Mouse (Mus musculus) frontal cortex, postnatal 14 days (tissue): ENCODE measurements around the gene Retreg1.

Experiments
- DNase-seq, 2 experiments: peaks; one replicate each; pipeline ENCODE4 v3.0.0; 2022; ENCODE audit warnings: low spot score in 2 of 2

Gene Retreg1

DNA sequence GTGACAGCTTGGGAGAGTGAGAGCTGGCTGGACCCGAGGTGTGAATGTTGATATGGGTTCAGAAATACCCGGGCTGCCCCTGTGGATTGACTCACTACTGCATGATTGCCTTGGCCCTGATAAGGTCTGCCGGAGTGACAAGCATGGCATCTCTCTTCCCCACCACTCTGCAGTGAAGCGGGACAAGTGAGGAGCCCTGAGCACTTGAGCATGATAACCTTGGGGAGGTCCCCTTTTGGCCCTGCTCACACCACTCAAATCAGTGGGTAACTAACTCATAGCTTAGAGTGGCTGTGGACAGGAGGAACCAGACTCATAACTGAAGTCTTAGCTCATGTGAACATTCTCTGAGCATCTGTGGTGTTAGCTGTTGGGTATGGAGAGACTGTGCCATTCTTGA is 77.0 kb downstream of the Retreg1 start:
- no peak for DNase-seq

DNA sequence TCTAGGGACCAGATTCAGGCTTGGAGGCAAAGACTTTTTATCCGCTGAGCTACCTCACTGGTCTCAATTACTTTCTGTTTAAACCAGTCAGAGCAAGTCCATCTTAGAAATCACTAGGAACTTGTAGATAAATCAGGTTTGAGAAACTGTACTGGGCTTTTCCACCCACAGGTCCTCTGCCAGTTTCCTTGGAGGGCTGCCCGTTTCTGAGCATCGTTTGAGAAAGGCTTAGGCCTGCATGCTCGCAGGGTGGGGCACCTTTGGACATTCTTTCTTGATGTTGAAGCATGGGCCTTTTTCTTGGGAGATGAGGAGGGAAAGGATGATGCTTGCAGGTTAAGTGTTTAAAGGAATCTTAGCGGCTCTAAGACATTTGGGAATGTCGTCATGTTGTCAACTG is 77.9 kb downstream of the Retreg1 start:
- DNase-seq: no peak

DNA sequence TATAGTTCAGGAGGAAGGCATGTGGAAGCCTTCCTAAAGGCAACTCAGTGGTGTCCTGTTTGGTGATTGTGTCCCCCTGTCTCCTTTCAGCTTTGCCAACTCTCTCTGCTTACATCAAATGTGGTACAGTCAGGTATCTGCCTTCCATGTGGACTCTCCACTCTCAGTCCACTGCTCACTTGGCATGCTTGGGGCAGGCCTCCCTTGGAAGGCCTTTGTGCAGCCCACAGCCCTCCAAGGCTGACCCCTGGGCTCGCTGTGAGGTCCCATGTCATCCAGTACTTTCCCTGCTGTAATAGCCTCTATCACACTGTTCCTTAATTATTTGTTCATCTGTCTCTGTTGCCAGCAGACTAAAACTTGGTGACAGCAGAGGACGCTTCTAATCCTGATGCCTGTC is 79.0 kb downstream of the Retreg1 start:
- DNase-seq: no peak

DNA sequence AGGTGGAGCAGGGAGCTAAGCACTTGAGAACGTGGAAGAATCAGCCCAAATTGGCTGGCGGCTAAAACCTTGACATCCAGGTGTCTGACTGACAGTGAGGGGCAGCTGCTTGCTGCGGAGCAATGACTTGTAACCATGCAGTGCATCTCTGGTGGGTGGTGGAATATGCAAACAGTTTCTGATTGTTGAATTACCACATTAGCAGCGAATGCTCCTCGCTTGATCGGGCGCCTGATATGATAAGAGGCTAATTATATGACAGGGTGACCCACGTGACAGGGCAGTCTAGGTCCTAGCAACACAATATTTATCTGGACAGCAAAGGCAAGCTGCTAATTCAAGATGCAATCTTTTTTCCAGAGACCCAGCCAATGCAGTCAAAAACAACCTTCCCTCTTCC is 80.9 kb downstream of the Retreg1 start:
- no peak for DNase-seq

DNA sequence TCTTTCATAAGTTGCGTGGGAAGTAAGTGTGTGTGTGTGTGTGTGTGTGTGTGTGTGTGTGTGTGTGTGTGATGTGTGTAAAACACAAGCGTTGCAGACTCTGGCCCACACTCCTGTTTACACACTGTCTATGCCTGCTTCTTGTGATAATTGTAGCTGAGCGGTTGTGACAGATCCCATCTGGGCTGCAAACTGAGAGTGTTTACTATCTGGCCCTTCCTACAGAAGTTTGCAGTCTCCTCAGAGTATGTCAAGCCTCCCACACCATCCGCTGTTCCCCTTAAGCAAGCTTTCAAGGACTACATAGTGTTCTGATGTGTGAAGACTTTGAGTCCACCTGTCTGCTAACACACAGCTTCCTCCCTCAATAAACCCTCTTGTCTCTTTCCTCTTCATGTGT is 83.2 kb downstream of the Retreg1 start:
- DNase-seq: peak; percentile 28 to 37

DNA sequence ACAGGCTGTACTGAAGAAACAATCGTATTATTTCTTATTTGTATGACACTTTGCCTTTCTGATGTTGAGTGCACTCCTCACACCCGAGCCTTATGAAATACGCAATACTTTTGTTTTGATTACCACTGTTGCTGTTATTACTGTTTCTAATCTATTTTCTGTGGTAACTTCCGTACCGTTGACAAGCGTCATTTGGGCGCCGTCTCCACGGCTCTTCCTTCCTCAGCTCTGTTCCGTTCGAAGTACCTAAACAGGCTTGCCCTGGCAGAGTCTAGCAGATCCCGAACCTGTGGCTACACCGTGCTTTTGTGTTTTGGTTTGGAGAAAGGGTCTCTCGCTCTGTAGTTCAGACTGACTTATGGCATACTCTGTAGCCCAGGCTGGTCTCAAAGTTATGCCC is 84.1 kb downstream of the Retreg1 start:
- DNase-seq: no peak

DNA sequence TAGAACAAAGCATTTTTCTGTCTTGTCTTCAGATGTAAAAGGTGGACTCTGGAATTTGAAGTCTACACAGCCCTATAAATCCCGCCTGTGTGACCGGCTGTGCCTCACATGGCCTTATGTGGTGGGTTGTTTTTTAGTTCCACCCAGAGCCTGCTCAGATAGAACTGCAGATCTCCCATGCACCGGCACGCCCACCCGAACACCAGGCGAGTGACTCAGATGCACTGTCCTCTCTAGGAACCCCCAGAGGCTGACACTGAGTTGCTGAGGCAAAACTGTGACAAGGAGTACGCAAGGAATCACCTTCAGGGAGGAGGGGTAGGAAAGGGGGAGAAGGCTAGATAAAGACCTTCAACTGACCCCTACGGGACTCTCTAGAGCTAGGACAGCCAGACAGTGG is 85.0 kb downstream of the Retreg1 start:
- DNase-seq: no peak

DNA sequence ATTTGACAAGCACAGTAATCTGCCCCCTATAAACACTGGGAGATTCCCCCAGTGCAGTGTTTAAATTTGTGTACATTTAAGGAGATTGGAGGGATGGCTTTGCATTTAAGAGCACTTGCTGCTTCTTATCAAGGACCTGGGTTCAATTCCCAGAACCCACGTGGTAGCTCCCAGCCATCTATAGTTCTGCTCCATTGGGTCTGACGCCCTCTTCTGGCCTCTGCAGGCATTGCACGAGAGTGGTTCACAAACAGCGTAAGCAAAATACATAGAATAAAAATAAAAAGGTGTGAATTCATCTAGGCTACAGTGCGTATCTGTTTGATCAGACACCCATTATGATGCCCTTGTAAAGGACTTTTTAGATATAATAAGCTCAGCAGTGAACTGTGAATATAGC is 85.9 kb downstream of the Retreg1 start:
- DNase-seq: no peak

DNA sequence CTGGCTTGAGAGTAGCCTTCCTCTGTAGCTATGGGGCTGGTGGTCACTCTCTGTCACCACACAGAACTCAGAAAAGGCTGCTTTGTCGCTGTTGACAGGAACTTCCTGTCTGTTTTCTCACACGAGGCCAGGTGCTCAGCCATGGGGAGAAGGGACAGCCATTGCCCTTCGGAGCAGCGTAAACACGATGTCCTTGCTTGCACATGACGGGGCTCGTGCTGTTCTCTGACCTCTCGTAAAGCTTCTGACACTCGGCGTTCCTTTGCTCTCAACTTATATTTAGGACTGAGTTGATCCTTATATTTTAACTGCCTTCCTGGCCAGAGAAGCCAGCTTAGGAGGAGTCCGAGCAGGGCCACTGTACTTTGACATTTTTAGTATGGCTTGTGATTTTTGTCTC is 86.5 kb downstream of the Retreg1 start:
- no peak for DNase-seq

DNA sequence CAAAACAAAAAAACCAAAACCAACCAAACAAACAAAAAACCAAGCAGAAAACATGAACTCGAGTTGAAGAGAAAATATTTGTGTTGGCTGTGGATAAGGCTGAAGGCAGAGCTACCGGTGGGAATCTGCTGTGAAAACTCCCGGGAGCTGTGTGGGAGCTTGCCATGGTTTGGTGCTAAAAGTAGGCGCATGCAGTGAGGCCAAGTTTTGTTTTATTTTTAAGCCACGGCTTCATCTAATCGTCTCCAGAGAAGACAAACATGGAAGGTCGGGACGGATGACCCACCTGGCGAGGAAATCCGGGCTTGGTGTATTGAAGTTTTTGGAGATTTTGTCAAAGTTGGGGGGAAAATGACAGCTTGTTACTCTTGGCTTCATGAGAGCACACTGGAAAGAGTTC is 87.0 kb downstream of the Retreg1 start:
- DNase-seq: no peak

DNA sequence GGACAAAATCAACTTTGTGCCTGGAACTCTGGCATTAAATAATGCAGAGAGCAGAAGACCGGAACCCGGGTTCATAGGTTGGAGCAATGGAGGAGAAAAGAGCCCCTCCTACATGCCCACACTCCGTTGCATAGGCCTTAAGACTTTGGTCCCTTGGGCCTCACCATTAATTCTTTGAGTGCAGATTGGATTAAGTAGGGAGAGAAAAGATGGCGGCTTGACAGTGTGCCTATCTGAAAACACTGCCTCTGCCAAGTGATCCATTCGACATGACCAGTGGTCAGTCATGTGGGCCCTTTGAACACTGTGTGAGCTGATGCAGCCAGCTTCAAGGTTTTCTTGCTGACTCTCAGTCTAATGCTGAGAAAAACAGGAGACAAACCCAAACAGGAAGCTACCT is 87.7 kb downstream of the Retreg1 start:
- no peak for DNase-seq

DNA sequence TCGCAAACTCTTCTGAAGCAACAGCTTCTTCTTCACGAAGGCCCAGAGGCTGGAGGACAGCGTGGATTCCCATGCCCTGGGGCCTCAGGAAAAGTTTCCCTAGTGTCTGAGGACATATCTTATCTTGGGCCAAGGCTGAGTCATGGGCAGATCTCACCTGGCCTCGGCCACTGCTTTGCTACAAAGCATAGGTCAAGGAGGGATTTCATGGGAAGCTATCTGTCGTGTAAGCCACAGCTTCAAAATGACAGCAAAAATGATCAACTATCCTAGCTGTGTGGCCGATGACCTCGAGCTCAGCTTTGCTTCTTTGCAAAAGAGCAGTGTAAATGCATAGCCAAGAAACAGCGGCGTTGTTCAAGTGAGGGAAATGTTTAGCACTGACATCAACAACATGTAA is 89.5 kb downstream of the Retreg1 start:
- no peak for DNase-seq

DNA sequence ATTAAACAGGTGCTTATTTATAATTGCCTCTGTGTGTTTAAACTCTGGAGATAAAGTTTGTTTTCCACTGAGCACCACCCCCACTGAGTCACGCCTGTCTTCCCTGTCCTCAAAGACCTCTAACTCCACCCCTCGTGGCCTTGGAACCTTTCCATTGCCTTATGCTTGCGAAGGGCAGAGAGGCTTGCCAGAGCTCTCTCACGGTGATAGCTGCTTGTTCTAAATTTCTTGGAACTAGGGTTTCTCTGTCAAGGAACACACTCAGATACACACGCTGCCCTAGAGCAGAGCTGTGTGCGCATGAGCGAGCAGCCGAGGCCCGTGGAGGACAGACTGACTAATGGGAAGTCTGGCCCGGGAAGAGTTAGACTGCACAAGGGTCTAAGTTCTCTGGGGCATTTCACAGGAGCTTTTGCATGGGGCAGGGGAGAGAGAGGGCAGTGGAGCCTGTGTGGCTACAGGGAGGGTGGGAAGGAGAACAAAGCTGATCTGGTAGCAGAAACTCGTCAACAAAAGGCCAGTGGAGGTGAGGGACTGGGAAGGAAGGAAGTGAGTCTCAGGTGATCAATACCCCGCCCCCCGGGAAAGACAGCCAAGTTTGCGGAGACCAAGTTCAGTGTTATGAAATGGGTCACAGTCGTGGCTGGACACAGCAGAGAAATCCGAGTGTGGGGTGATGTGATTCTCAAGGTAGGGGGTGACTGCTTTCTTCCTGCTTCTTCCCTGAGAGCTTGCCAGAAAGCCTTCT is 90.1 kb downstream of the Retreg1 start:
- DNase-seq: no peak

DNA sequence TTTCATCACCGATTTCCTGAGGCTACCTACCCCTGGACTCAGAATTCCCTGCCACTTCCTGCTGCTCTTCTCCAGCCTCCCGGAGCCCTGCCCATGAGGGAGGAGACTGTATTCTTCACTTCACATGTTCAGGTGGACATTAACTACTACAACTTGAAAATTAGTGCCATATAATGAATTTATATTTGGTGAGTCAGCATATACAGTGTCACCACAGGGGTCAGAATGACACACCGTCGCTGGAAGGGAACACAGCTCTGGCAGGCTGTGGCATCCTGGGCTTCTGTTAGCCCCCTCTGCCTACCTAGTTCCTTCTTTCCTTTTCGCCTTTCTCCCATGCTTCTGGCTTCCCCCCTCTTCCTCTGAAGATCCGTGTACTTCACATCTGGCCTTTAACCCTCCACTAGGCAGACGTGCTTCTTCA is 90.7 kb downstream of the Retreg1 start:
- no peak for DNase-seq

DNA sequence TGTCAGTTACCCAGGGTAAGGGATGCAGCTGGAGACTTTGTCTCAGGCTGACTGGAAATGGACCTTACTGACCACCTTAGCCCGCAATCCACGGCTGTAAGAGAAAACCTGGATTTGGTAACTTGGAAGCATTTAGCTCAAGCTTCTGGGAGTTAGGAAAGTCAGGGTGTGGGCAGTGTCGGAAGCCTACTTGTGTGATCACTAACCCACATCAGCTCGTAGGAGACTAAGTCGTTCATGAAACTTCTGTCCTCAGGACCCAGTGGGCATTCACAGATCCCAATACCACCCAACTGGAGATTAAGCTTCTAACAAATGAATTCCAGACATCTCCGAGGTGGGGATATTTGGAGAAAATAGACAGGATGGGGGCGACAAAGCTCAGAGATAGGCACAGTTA is 91.4 kb downstream of the Retreg1 start:
- no peak for DNase-seq

DNA sequence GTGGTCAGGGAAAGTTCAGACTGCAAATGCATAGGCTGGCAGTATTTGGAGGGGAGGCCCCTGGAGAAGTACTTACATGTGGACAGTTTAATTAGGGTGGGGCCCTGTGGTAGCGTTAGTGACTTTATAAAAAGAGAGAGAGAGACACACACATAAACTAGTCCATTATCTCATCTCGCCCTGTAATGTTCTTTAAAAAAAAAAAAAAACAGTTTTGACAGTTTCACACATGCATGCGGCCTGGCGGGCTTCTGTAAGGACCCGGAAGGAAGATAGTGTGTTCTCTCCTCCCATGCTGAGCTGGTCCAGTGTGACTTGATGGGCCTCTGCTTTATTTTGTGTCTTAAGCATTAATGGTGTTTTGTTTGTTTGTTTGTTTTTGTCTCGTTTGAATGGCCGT is 95.5 kb downstream of the Retreg1 start:
- no peak for DNase-seq

DNA sequence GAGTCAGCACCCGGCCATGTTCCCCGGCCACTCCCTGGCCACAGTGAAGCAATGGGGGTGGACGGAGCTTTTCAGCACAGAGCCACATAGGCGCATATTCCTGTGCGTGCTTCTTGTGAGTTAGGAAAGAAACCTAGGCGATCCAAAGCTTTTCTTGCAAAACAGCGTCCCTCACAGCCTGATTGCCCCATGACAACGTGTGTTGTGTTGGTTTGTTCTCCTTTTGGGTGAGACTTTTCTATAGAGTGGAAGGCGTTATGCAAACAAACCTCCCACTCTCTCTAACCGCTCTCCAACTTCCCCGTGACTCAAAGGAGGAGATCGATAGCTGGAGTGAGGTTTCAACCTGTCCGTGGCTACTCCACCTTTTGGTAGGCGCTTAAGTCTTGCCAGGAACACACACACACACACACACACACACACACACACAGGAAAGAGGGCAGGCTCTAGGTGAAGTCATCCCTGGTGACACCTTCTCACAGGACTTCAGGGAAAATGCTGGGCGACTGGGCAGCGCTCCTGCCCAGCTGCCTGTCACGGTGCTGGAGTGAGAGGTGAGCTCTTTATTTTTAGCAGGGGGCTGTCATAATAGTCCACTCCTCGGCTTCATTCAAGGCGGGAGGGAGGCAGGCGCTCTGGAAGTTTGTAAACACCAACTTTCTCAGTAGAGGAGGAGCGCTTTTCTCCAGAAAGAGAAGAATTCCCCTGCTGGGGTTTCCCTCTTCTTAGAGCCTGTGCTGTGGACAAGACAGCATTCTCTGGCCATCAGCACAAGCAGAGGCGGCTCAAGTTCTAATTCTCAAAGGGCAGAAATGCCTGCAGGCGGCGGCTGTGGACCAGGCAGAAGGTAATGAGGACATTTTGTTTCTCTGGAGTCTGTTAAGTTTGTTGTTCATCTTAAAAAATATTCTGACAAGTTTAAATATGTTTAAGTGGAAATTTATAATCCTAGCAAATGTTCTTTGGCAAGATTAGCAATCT is 97.7 kb downstream of the Retreg1 start:
- DNase-seq: no peak

DNA sequence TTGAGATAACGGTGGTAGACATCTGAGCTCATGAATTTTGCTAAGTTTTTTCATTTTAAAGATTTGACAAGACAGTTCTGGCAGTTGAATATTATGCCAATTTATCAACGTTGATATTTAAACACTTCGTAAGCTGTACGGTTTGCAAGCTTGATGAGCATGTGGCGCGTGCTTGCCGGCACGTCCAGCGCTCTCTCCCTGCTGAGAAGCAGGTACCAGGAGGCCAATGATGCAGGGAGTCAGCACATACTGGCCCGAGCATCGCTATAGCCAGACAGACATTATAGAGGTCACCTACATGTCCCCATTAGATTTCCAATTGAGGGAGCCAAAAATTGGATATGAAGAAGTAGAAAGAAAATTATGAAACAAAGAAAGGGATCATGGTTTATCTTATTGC is 98.5 kb downstream of the Retreg1 start:
- no peak for DNase-seq

DNA sequence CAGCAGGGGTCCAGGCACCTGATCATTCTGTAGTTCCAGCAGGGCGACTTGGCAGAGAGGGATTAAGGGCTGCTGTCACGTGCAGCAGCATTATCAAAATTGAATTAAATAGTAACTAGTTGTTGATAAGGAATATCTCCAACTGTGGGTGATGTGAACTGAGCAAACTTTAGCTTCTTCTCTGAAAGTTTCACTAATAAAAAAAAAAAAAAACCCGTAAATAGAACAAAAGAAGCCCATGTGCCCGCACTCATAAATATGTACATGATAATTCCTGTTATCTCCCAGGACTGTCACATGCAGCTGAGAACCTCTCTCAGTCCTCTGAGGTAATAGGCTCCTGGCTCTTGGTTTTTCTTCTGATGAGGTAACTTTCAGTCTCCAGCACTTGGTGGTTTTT is 99.4 kb downstream of the Retreg1 start:
- DNase-seq: no peak

DNA sequence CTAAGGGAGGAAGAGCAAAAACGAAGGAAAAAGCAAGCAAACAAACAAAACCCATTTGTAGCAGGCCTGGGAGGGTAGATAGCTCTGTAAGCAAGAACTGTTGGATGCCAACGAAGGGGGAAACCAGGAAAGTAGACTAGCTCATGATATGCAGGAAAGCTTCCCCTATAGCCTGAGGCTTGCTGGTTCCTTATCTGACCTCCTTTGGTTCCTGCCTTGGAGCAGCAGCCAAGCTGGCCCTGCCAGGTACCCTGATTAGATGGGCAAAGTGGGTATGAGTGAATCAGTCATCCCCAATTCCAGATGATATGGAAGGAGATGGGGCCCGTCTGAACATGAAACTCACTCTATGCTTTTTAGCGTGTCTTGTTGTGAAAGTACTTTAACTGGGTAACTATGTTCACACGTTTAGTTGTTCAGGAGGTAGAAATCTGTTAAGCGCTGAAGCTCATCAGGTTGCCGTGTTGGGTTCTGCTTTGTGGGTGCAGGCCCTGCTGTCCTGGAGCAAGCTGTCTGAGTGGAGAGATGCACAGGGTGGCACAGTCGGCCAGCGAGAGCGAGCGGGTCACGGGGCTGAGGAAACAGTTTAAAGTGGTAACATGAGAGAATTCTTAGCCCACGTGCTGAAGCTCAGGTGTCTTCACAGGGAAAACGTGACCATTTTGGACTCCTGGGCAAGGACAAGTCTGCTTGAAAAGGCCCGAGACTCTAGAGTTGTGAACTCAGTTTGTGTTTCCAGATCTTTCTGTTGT is 100.6 kb downstream of the Retreg1 start:
- DNase-seq: no peak

DNA sequence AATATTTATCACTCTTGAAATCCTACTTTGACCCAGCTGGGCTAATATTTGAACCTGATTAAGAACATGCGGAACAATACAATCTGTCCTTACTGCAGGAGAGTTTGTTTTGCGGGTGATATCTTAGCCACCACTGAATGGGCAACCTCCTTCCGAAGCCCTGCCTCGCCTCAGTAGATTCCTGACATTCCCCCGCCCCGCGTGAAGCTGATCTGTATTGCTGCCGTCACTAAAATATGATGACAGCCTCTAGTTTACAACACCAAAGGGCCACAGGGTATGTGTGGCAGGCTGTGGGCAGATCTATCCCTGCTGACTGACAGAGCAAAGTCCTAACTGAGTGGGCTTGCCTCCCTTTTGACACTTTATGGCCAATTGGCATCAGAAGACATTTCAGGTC is 102.2 kb downstream of the Retreg1 start:
- DNase-seq: no peak

DNA sequence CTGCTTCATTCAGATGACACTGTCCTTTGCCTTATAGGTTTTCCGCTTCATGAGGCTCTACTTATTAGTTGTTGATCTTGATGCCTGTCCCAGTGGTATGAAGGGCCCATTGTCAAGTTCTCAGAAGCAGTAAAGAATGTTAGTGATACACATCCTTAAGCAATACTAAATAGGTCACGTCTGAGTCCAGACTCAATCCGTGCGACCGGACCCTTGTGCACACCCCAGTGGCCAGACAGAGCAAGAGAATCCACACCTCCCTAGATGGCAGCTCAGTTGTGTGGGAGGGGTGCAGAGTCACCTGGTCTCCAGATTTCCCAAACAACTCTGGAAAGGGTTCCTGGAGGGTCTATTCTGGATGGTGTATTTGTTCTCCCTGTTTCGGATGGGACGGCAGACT is 103.5 kb downstream of the Retreg1 start:
- no peak for DNase-seq
